Mouse (Mus musculus): Measurements from ENCODE around the gene Htr5b.
A peak's percentile ranks its signal among the peaks of the same experiment; 100 is the strongest.

Htr5b gene

GRCm38 (mm10) chr1:121528399-121528720 lies at the start of gene Htr5b:
Gene Htr5b (minus strand): TSS chr1:121528465.
- no peak for DNase-seq

GRCm38 (mm10) chr1:121577491-121577890 lies 49.2 kb upstream of the Htr5b start:
- no peak for DNase-seq

- DNase-seq = no peak
Observed at GRCm38 (mm10) chr1:121570522-121570921, 42.3 kb upstream of the Htr5b start.

GRCm38 (mm10) chr1:121567521-121568489 lies 39.5 kb upstream of the Htr5b start, which contains the start of gene Ddx18:
Gene Ddx18 (minus strand): TSS chr1:121567989.
- DNase-seq = peak; percentile 97

- no peak for DNase-seq
Observed at GRCm38 (mm10) chr1:121557861-121558260, 29.6 kb upstream of the Htr5b start.

- no peak for DNase-seq
Observed at GRCm38 (mm10) chr1:121551457-121551835, 23.2 kb upstream of the Htr5b start.

GRCm38 (mm10) chr1:121550801-121551456 lies 22.7 kb upstream of the Htr5b start:
- no peak for DNase-seq

GRCm38 (mm10) chr1:121549456-121549855 lies 21.2 kb upstream of the Htr5b start:
- peak; percentile 23 for DNase-seq

GRCm38 (mm10) chr1:121548667-121549066 lies 20.4 kb upstream of the Htr5b start:
- DNase-seq = no peak

GRCm38 (mm10) chr1:121546844-121547243 lies 18.6 kb upstream of the Htr5b start:
- no peak for DNase-seq

GRCm38 (mm10) chr1:121540361-121540760 lies 12.1 kb upstream of the Htr5b start:
- DNase-seq = no peak

GRCm38 (mm10) chr1:121531439-121531838 lies 3.2 kb upstream of the Htr5b start:
- no peak for DNase-seq

- DNase-seq = no peak
Observed at GRCm38 (mm10) chr1:121529286-121529685, 1.0 kb upstream of the Htr5b start.

- DNase-seq = no peak
Observed at GRCm38 (mm10) chr1:121527600-121528398, 466 bp downstream of the Htr5b start.

GRCm38 (mm10) chr1:121527061-121527460 lies 1.2 kb downstream of the Htr5b start:
- DNase-seq = no peak

GRCm38 (mm10) chr1:121518609-121519008 lies 9.7 kb downstream of the Htr5b start:
- DNase-seq = no peak

- DNase-seq = no peak
Observed at GRCm38 (mm10) chr1:121511966-121512365, 16.3 kb downstream of the Htr5b start.

- no peak for DNase-seq
Observed at GRCm38 (mm10) chr1:121511186-121511585, 17.1 kb downstream of the Htr5b start.

GRCm38 (mm10) chr1:121510420-121511140 lies 17.7 kb downstream of the Htr5b start:
- no peak for DNase-seq

GRCm38 (mm10) chr1:121508729-121509128 lies 19.5 kb downstream of the Htr5b start:
- DNase-seq = no peak

GRCm38 (mm10) chr1:121497093-121497492 lies 31.2 kb downstream of the Htr5b start:
- DNase-seq = no peak

GRCm38 (mm10) chr1:121490241-121490640 lies 38.0 kb downstream of the Htr5b start:
- peak; percentile 77 for DNase-seq

- DNase-seq = no peak
Observed at GRCm38 (mm10) chr1:121486803-121487202, 41.5 kb downstream of the Htr5b start.

All from thymus, postnatal 14 days (tissue).